Mouse (Mus musculus): ENCODE measurements at regions not wholly inside any gene's neighbourhood (a gene's known extent, or its start where the extent isn't known, plus 50 kb on each side); places are given as distances from the start of the nearest gene placed in this dataset.

DNA sequence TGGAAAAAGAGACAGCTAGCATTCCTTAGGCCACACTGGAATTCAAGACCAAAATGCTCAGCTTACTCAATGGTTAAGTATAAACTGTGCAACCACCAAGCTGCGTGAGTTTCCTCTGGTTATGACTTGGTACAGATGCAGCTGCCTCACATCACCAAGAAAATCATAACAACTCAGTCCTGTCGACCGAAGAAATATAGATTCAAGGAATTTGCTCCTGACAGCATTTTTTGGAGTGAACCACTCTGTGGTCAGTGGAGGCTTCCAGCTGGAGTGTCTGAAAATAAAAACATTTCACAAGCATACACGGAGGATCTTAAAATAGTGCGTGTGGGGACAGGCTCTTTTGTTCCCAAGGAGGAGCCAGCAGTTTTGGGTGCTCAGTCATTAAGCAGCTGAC is 253.8 kb downstream of the Bckdhb start:
- no peak for DNase-seq

DNA sequence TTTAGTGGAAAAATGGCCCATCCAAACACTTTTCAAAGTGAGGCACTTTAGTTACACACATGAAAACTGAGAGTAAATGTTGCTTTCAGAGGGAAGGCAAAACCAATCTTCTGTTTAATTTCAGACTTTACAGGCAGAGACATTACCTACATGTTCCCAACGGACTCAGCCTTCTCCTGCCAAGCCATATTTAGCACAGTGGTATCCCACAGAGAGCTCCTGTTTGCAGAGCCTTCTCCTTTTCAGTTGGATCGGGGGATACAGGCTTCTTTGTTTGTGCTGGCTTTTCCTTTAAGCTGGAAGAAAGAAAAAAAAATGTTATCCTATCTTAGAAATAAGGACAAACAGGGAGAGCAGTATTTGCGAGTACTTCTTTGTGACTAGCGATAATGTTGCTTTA is 254.3 kb downstream of the Bckdhb start:
- no peak for DNase-seq

DNA sequence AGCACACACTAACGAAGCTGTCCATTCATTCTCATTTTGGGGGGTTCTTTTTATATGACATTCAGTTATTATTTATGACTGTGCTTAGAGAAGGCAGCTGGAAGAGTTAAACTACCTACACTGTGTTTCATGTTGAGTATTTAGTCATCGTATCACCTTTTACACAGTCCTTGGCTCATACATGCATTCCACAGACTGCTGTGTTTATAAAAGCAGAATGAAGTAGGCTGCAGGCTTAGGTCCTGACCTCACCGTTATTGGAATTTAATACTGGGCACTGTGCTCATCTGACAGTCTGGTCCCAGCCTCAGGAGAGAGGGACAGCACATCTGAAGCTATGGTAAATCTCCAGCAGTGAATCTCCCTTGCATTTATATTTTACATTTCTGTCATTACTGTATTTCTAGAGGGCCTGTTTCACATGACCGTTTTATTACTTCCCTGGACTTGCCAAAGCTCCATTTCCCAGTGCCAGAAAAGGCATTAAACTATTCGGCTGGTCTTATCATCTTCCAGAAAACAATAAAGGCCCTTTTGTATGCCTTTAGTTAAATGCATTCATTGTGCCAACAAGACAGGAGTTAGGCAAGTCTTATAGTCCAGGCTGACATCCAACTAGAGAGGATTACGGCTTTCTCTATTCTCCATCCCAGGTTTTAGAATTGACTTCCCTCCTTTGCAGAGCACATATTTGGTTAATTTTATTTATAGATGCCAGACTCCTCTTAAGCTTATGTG is 258.9 kb downstream of the Bckdhb start:
- DNase-seq = no peak

DNA sequence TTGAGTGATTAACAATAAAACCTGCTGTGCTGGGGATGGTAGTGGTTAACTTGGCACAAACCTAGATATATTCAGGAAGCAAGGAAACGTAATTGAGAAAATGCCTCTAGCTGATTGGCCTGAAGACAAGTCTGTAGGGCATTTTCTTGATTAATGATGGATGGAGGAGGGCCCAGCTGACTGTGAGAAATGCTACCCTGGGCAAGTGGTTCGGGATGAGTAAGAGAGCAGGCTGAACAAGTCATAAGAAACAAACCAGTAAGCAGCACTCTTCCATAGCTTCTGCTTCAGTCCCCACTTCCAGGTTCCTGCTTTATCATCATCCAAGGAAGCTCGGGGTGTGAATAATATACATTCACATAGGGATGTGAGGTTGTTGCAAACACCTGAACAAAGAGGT is 262.6 kb downstream of the Bckdhb start:
- no peak for DNase-seq

DNA sequence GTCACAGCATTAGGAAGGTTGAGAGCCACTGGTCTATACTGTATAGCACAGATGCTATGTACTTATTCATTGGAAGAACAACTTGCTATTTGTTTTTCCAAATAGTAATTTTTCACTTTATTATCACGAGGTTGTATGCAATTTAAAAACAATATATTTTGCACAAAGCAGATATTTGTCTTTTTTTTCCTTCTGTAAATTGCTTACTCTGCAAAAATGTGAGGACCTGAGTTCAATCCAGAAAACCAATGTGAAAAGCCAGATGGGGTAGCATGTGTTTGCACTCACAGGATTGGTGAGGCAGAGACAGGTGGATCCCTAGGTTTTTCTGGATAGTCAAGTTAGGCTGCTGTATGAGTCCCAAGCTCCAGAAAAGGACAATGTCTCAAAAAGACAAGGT is 268.5 kb downstream of the Bckdhb start:
- no peak for DNase-seq

DNA sequence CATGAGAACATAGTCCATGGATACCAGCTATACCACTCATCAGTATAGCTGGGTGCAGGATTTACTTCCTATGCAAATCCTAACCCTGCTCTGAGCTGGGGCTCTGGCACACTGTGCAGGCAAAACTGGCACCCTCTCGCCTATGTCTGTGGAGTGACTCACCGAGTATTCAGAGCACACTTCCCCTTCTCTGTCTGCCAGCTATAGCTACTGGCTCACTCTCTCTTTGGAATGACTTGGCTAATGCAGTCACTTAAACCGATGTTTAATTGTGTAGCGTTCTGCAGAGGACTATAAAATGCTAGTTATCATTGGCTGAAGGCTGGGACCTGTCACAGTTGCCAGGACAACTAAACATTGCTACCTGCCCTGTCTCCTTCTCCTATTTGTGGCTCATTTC is 269.8 kb downstream of the Bckdhb start:
- DNase-seq = peak; percentile 18

DNA sequence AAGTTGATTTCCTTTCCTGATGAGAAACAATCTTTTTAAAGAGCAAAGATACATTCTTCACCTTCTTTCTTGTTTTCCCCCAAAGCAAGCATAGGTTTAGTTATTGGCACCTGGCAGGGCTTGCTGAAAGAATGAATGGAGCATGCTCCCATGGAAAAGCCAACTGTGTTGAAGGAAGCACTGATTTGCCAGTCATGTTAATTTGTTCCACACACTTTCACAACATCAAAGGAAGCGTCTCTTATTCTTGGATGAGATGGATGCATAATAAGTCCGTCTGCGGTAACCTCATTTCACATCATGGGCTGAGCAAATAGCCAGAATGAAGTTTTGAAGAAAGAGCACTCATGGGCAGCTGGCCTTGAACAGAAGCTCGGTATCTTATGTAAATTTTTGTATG is 270.4 kb downstream of the Bckdhb start:
- DNase-seq = no peak

DNA sequence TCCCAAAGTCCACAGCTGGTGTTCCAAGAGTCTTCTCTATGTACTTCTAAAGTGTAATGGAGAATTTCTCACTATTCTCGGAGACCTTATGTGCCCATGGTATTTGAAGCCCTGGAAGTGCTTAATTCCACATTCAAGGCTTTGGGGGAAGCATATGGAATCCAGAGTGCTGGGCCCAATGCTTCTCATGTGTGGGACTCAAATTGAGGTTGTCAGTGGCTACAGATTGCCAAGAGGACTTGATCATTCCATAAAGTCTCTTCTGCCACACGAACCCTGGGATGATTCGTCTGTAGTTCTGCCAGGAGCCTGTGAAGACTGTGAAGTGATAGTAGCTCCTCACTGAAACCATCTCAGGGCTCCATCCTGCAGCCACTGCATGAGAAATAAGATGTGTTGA is 275.3 kb downstream of the Bckdhb start:
- no peak for DNase-seq

DNA sequence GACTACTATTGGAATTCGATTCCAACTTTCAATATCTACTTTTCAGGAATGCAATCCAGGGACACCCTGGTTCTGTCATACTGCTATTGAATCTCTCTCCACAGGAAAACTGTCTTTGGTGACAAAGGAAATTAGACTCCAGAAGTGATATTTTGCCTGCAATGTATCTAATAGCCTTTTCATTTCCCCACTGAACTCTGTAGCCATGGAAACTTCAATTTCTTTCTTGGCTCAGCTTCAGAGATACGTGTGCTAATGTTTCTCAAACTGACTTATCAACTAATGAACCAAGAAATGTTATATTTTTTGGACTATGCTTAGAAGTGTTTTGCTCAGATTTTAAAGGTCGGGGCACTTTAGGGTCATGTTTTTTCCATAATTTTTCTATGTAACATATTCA is 279.1 kb downstream of the Bckdhb start:
- no peak for DNase-seq

DNA sequence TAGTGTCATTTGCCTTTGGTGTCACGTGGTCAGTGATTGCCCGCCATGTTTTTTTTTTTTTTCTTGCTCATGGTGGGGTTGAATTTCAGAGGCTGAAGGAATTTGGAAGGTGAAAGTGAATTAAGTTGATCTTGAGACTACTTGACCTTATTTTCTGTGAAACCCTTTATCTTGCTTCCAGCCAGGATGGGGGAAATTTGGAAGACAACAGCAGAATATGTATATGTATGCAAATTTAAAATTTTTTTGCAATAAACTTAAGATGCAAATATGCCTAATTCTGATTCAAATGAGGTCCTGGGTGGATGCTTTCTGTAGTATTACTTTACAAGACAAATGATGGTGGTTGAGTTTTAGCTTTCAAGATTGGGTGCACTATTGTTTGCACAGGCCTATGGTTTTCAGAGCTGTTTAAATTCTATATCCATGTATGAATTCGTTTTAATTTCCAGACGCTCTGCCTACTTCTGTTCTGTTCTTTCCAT is 315.6 kb downstream of the Bckdhb start:
- DNase-seq = no peak

DNA sequence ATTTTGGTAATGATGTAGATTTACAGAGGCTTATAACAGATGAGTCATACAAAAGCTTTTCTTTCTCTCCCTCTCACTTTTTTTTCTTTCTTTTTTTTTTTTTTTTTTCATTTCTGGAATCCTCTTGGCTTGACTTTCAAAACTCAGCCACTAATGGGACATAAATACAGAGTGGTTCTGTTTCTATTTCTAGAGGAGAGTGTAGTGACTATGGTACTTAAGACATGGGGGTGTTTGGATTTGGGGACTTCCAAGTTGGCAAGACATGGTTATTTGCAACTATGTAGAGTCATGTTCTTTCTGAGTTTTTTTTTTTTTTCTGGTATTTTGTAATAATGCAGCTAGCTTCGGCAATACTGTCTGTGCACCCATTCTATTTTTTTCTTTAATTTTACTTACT is 324.8 kb downstream of the Bckdhb start:
- DNase-seq = no peak

DNA sequence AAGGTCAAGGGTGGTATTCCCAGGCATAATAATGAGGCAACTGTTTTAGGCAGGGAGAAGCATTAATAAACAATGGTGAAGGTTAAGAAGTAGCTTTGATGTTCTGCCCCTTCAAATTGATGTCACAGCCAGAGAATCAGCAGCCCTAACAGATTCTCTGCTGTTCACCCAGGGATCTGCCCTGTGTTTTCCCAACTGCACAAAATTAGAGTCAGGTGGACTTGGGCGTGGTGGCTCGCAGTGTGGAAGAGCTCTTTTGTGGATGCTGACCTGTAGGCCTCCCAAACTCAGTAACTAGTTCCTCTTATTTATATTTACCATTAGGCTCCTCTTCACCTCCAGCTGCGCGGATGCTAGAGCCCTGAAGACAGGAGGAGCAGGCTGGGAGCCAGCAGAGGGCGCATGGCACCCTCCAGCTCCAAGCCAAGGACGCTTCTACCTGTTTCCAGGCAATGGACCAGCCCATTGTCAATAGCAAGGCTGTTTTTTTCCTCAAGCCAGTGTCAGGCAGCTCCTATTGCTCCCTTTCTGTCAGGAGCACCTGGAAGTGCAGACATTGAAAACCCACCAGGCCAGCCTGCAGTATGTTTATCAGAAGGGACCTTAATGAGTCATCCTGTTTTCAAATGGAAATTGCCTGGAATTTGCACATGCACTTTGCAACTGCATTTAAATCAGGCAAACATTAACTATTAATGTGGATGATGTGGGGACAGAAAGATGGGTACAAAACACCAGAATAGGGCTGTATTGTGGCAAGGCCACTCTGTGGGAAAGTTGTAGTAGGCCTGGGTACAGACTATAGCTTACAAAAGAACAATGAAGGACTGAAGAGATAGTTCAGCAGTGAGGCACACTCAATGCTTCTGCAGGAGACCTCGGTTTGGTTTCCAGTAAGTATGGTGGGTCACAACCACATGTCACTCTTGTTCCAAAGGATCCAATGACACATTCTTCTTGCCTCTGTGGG is 328.4 kb downstream of the Bckdhb start:
- DNase-seq = peak; percentile 40

DNA sequence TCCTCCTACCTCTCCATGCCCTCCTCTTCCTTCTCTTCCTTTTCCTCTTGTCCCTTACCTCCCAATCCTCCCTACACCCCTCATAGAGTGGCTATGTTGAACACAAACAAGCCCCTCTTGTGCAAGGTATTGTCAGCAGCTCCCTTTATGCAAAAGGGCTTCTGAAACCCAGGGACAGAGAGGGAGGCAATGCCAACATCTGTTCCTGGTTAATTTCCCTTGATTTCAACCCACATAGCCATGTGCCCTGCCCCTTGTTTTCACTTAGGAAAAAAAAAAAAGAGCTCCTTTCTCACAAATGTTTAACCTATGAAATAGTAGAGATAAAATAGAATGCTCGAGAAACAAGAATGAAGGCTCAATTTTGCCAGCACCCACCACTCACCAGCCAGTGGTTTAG is 333.5 kb downstream of the Bckdhb start:
- no peak for DNase-seq

DNA sequence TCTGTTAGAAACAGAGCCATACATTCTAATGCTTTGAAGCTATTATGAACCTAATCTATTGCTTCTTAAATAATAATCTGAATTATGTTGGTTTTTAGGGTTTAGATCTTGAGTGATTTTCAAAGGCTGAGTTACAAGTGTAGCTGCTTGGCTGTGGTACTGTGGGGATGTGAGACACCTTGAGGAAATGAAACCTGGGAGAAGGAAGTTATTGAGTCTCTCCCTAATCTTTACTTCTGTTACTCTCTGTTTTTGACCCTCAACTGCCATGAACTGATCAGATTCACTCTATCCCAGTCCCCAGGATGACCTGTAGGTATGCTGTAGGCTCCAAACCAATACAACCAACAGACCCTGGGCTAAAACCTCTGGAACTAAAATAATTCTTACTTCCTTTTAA is 334.8 kb downstream of the Bckdhb start:
- no peak for DNase-seq

DNA sequence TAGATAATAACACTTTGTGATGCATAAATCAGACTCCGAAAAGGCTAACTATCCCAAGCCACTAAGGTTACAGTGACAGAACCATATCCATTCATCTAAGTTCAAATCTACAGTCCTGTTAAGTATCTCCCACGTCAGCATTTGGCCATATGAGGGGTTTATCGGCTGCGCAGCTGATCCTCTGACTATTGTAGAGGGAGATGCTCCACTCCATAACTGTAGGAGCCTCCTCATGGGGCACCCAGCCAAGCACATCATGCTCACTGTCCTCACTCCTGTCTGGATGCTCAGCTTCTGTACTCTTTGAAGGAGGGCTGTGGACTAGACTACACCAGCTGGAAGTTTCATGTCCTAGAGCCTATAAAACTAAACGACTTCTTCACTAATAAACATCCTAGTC is 337.2 kb downstream of the Bckdhb start:
- DNase-seq = no peak

DNA sequence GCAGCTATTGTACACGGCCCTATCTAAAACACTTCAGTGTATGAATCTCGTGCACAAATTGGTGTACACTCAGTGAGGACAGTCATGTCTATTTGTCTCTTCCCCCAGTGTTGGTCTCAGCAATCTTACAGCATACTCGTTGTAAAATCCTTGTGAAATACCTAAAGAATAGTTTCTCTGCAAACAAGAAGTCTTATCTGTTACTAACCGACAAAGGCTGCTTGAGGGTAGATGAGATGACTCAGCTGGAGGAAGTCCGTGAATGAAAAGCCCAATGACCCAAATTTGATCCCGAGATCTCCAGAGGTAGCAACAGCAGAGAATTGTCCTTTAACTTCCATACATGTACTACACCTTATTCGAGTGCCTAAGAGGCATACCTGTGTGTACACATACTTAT is 342.0 kb downstream of the Bckdhb start:
- no peak for DNase-seq

DNA sequence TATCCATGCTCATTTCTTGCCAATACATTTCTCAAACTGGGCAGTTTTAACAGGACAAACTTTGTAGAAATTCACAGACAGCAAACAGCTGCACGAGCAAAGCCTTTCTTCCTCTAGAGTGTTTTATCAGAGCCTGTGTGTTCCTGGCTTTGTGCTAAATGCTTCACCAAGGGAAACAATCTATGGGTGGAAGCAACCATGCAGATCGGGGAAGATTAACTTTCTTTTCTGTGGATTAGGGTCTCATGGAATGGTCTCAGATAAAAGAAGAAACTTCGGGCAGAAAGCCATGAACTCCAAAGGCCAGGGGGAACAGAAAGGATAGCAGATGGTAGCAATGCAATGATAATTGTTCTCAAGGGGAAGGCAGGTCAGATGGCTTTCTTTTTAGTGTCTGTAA is 349.7 kb downstream of the Bckdhb start:
- DNase-seq = no peak

DNA sequence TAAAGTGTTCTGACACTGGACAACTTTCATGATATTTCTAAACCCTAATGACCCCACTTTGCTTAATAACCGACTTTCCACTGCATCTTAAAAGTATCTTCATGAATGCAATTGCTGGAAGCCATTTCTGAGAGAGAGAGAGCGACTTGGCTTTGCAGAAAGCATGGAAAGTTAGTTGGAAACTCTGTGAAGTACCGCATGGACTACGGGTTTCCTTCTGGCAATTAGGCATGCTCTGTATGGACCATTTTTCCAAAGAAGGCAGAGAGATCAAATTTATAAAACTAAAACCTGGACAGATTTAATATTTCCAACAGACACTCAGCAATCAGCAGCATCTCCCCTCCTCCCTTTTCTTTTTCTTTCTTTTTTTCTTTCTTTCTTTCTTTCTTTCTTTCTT is 353.4 kb downstream of the Bckdhb start:
- DNase-seq = no peak

DNA sequence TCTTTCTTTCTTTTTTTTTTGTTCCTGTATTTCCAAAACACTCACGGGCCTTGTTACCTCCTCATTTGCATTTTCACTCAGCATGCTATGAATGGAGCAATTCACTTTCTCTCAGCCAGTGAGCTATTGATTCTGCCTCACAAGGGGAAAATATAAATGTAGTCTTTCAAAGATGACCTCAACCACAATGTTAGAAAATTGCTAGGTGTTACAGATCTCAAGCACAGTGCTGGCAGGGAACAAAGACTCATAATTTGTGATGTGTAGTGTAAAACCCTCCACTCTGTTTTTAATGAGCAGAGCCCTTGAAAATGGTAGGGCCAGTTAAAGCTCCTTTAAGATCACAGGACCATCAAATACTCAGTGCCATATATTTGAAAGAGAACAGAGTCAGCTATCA is 353.8 kb downstream of the Bckdhb start:
- no peak for DNase-seq

DNA sequence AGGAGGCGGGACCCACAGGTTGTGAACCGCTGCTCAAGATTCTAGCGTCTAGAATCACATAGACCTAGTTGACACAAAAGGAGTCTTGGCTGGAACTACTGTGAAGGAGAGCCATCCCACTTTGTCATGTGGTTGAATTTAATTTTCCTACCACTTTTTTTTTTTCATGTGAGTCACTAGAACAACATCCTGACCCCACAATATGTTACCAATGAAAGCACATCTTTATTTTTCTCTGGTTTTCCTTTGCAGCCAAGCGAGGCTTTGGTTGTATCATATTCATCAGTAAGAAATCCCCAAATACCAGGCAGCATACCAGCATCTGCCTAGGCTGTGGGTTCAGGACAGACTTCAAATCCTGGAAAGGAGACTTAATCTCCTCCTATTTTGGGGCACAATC is 356.0 kb downstream of the Bckdhb start:
- DNase-seq = no peak

DNA sequence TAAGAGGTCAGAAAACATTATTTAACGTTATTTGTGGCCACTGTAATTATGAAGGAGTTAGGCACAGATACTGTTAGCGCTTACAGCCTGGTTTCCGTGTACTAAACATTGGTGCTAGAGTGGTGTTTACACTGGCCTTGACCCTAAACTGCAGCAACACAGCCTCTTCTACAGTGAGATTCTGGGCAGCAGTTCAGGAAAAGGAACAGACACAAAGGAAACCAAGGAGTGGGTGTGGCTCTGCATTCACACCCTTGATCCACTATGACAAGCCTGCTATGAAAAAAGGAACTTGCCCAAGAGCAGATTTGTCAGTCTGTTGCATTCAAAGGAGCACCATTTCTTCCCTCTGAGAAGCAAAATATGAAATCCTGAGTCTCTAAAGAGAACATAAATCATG is 356.7 kb downstream of the Bckdhb start:
- no peak for DNase-seq

DNA sequence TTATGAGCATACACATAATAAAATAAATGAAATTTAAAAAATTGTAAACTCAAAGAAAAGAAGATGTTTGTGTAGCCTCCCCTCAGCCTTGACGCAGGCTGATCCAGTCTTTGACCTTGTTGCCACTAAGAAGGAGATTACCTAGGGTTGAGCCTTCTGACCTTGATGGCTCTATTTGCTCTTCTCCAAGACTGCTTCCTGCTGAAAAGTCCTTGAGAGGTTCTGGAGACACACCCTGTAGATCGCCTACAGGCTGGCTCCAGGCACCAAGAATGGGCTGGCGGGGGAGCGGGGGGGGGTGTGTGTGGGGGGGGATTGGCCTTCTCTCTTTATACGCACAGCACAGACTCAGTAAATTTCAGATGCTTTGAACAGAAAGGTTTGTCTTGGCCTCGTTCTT is 358.4 kb downstream of the Bckdhb start:
- no peak for DNase-seq

DNA sequence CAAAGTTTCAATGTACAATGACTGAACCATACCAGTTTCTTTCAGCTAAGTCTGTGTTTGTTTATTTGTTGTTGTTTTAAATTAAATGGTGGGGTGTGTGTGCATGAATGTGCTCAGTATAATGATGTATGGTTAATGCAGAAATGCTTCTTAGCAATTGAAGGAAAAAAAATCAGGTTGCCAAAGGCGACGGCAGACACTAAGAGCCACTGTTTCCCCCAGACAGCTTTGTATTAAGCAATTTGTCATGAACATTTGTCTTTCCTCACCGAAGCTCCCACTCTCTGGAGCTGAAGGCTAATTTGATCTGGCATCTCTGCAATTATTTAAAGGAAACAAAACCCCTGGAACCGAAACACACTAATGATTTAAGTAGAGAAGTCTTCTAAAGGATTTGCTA is 360.7 kb downstream of the Bckdhb start:
- DNase-seq = no peak

DNA sequence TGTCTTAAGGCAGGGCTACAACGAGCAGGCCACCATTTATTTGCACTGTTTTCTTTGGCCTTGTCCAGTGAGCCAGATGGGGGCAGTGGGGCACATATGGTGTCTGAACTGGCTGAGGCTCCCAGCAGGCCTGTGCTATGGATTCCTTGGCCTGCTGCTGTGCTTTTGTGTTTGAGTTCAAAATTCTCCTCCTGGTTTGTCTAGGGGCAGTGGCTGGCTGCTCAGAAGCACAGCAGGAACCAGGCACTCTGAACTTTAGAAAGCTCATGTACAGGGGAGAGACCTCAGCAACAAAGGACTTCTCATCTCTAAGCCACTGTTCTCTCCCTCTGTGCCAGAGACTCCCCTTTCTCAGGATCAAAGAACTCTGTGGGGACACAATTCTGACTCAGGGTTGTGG is 370.9 kb downstream of the Bckdhb start:
- no peak for DNase-seq
